Mouse (Mus musculus) gastrocnemius, postnatal 36 days (tissue): ENCODE measurements around the gene Tmem59. TPM values are rescaled to one million over a fixed set of nuclear protein-coding genes. Genes with fewer than 3 reads are reported as not detected.

ENCODE experiments used
- DNase-seq, 2 experiments: peaks; one replicate each; pipeline ENCODE4 v3.0.0; 2022
- intact Hi-C: fragments of 180-260 bp; cut with DNase I; formaldehyde crosslinking; loops from one replicate; pipeline ENCODE4 v1.15.1; 2025
- long read RNA-seq, 2 experiments: library from polyadenylated mRNA; stranded (forward); transcript quantifications; one replicate each; pipeline ENCODE4 v2.0.0; 2021
- total RNA-seq, 2 experiments: library from RNA; stranded (reverse); gene quantifications; 2 replicates each; pipeline ENCODE4 v1.2.3; 2021

The Tmem59 gene
- 10 to 100 TPM; 68.4 to 77.1 TPM for total RNA-seq
- long read RNA-seq, experiment 1, transcript Tmem59-201 (8 exons, 1,775 nt): major isoform, 130 of 137 reads
- long read RNA-seq, experiment 1, partial matches to known transcripts: 7 of 137 reads
- long read RNA-seq, experiment 1, other reads (novel, unspliced or antisense): 0 of 137 reads
- long read RNA-seq, experiment 2, transcript Tmem59-201 (8 exons, 1,775 nt): major isoform, 138 of 144 reads
- long read RNA-seq, experiment 2, partial matches to known transcripts: 1 of 144 reads
- long read RNA-seq, experiment 2, other reads (novel, unspliced or antisense): 5 of 144 reads

GRCm38 (mm10) chr4:107178182-107178829, at the start of gene Tmem59:
Gene Tmem59, plus strand, starts transcription at chr4:107178399.
- intact Hi-C loops: no loop called here
- DNase-seq: peak; percentile 97 to 98

DNA sequence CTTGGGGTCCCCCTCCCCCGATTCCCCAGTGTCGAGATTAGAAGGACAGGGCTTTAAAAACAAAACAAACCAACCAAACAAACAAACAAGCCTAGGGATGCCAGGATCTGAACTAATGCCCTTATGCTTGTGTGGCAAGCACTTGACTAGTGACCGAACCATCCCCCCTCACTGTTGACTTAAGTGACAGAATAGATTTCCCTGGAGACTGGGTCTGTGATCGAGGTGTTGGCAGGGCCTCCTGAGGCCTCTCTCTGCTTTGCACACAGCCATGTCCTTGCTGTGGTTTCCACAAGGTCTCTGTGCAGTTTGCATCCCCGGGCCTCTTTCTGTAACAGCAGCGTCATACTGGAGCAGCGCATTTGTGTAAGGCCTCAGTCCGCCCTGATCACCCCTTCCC, 48.8 kb upstream of the Tmem59 start:
- no peak for DNase-seq
- intact Hi-C loops: no loop called here

- intact Hi-C loops: no loop called here
- no peak for DNase-seq
Observed at GRCm38 (mm10) chr4:107130534-107130933, 47.7 kb upstream of the Tmem59 start.

DNA sequence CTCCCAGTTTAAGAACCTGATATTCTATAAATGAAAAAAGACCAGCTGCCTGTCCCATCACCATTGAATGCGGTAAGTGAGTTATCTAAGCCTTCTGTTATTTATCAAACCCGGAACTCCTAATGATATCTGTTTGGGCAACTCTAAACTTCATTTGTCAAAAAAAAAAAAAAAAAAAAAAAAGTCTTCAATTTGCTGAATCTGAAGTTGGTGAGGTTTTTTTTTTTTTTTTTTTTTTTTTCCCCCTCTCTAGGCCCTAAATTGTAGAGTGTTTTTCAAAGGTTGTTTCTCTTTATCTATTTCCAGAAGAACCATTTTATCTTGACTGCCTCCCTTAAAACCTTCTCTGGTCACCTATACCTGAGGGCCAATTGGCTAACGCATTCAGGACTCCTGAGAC, 43.3 kb upstream of the Tmem59 start:
- no peak for DNase-seq
- intact Hi-C loops: no loop called here

- DNase-seq: no peak
- intact Hi-C loops: no loop called here
Observed at GRCm38 (mm10) chr4:107135663-107136062, 42.5 kb upstream of the Tmem59 start.

DNA sequence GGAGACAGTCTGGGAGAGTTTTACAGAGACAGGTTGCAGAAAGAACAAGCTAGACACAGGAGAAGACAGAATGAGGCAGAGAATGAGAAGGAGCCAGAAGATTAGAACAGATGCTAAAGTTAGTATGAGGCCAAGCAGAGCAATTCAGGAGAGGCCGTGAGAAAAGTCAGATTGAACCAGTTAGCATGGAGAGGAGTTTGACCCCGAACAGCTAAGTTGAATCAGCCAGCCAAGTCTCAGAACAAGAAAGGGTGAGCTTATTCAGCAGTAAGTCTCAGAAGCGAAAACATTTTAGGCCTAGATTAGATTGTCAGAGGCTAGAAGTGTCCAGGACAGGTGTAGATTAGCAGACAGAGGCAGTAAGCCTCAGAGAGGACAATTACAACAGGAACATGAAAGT, 41.7 kb upstream of the Tmem59 start:
- intact Hi-C loops: no loop called here

DNA sequence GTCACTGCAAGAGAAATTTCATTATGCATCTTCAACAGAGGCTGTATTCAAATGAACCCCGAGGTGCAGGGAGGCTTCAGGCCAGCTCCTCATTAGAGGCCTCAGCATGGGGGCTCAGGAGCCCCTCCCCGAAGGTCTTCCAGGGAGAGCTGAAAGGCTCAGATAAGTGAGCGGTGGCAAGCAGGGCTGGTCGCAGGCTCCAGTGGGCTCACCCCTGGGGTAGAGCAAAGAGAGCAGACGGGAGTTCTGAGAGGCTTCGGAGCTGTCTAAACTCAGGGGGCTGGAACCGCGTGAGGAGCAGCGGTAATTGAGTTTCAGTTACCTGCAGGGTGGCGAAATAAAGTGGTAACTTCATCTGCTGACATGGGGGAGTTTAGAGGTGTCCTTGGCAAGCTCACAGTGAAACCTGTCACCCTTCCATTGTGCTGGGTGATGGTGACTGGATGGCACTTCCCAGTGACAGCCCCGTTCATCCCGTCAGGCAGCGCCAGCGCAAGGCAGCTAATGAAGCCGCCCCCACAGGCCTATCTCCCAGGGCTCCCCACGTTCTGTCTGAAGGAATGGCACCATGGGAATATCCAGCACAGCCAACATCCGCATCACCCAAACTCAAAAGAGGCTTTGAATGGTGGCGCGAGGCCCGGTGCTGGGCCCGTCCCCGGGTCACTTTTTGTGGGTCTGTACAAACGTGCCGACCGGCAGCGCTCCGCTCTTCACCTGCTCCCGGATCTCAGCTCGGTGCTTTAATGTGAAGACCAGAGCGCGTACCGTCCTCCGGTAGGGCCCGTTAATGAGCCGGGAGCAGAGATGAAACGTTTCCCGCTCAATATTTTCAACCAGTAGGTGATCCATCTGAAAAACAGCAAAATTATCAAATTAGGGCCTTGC, 39.0 kb upstream of the Tmem59 start:
- no peak for DNase-seq
- intact Hi-C loops: no loop called here

More for the DNA sequence above, 41.7 kb upstream of the Tmem59 start:
- DNase-seq: no peak

DNA sequence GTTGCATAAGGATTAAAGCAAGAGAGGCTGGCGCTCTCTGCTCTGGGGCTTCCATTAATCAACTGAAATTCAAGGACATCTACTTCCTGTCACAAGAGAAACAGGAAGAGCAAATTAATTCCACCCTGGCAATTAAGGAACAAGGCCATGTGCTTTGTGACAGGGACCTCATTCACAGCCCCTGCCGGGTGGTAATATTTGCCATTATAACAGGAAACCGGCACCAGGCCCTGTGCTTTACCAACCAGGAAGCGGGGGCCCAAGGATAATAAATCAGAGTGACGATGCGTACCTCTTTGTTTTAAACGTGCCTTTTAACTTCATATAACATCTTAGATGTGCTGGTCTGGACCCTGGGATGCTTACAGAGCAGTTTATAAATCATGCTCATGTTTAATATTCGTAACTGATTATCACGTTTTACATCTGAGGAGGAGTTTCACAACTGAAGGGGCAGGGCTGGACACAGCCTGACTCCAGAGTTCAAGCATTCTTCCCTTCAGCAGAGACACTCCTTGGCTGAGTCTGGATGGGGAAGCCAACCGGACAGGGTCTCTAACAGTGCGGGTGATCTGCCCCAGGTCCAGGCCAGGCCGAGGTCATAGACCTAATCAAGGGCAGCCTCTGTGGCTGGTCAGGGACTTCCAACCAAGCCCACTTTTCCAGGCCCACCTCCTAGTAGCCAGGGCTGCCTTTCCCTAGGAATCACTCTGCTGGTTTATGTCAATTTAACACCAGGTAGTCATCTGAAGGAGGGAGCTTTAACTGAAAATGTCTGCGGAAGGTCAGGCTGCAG, 38.2 kb upstream of the Tmem59 start:
- no peak for DNase-seq
- intact Hi-C loops: no loop called here

- no peak for DNase-seq
Observed at GRCm38 (mm10) chr4:107143511-107143910, 34.7 kb upstream of the Tmem59 start.

DNA sequence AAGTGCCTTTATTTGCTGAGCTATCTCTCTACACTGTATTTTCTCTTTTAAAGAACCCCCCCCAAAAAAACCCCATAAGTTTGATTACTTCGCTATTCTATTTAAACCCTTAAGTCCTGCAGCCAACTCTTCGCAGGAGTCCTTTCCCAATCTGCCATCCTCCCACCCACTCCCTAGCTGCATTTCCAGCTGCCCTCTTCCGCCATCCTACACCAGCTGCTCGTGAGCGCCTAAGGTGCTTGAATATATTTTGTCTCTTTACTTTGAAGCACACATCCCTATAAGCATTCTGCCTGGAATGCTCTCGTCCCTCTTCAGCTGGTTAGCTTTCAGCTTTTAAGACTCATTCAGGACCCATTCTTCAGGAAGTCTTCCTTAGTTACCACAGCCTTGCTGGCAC, 27.2 kb upstream of the Tmem59 start:
- DNase-seq: no peak
- intact Hi-C loops: loop anchor here (10.0 kb wide), 1 partner anchor 536 kb away; the partner anchor contains the start of gene Lexm

More at GRCm38 (mm10) chr4:107143511-107143910, 34.7 kb upstream of the Tmem59 start:
- intact Hi-C loops: no loop called here

GRCm38 (mm10) chr4:107152571-107152970, 25.6 kb upstream of the Tmem59 start:
- no peak for DNase-seq
- intact Hi-C loops: loop anchor here (10.0 kb wide), 1 partner anchor 538 kb away; the partner anchor contains the start of gene Lexm

DNA sequence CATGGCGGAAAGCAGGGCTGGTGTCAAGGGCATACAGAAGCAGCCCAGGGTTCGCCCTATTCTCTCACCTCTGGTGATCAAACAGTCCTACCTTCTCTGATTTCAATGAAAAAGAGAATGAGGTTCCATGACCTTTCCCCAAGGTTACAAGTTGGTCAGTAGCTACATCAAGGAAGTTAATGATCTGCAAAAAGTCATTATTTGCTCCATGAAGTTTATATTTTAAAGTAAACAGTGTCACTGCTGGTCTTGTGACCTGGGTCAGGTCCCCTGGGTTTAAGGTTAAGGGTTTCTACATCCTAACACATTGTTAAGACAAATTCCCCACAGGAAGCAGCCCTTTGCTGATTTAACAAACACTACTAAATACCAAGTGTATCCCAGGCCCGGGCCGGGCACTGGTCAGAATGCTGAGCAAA, 21.2 kb upstream of the Tmem59 start:
- intact Hi-C loops: loop anchor here (10.0 kb wide), 1 partner anchor 542 kb away; the partner anchor contains the start of gene Lexm
- no peak for DNase-seq

DNA sequence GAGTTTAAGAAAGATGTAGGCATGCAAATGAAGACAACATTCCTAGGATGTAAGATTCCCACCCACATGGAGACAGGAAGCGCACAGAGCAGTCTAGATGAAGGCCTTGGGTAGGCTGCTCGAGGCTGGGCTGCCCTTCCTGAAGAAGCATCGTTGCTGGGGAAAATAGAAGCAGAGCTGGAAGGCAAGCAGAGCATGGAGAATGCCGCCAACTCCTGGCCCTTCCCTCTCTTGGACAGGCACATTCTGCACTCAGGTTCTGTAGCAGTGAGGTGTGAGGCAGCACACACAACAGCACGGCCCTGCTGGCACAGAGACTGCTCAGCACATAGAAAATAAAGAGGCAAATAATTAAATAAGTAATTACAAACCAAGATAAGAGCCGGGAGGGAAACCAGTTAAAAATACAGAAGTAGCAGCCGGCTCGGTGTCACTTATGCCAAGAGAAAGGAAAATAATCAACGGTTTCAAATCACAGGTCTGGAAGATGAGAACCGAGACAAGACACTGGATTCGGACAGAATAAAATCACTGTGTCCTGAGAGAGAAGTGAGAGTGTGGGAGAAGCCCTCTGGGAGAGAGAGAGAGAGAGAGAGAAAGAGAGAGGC, 18.9 kb upstream of the Tmem59 start:
- intact Hi-C loops: loop anchor here (10.0 kb wide), 1 partner anchor 544 kb away; the partner anchor contains the start of gene Lexm
- no peak for DNase-seq

DNA sequence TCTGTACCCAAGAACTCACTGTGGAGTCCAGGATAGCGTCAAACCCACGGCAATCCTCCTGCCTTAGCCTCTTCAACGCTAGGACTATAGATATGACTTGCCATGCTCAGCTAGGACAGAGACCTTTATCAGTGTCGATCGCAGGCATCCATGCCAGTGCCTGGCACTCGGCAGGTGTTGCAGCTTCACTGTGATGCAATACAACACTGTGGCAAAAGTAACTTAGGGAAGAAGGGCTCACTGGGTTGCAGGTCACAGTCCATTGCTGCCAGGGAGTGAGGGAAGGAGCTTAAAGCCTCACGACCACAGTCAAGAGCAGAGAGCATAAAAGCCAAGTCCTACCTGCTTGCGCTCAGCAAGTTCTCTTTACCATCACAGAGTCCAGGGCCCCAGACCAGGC, 18.0 kb upstream of the Tmem59 start:
- intact Hi-C loops: loop anchor here (5.0 kb wide), 4 partner anchors 173 to 413 kb away; partner anchors contain the start of genes Acot11 and Ssbp3
- DNase-seq: no peak

DNA sequence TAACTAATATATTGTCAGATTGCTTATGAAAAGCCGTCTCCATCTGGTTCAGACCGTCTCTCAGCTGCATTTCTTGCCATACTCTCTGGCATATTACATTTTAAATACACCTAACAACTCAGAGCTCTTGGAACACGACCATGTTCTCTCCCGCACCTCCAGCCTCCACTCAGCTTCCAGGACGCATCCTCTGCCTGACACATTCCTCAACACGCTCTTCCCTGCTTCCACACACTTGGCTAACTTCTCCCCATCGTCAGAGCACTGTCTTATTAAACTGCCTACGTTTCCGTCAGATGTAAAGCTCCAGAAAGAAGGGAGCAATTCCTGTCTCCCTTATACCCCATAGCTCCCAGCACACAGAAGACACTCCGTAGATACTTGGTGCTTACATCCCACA, 14.9 kb upstream of the Tmem59 start:
- intact Hi-C loops: loop anchor here (2.0 to 5.0 kb wide), 5 partner anchors 176 to 416 kb away; partner anchors contain the start of genes Acot11 and Ssbp3
- no peak for DNase-seq

- DNase-seq: peak in 1 of 2 experiments; percentile 59
- intact Hi-C loops: loop anchor here (2.0 to 5.0 kb wide), 5 partner anchors 177 to 417 kb away; partner anchors contain the start of genes Acot11 and Ssbp3
Observed at GRCm38 (mm10) chr4:107163756-107164587, 14.2 kb upstream of the Tmem59 start.

- intact Hi-C loops: no loop called here
- DNase-seq: no peak
Observed at GRCm38 (mm10) chr4:107166700-107167099, 11.5 kb upstream of the Tmem59 start.

DNA sequence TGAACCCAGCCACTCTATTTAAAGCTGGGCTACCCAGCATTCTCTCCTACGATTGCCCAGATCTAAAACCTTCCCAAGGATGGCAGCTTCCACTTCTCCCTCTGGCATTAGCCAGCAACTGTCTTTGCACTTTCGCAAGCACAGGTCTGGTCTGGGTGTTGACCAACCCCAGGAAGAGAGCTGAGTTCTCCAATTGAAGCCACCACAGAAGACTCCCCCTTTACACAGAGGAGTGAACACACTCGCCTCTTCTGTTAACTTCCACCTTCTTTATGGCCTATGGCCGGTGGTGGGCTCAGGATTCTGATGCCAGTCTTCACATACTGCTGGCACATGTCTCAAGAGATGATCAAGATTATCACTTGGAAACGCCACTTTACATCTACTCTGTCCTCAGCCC, 10.4 kb upstream of the Tmem59 start:
- DNase-seq: no peak
- intact Hi-C loops: no loop called here
